Mouse (Mus musculus) hindbrain, embryonic 12.5 days (tissue): ENCODE measurements around the gene Gipc2. TPM values are rescaled to one million over a fixed set of nuclear protein-coding genes. Genes with fewer than 3 reads are reported as not detected.
"Not testable (repeated sequence)": the region's sequence is repeated elsewhere in the genome, so short reads cannot be mapped to it uniquely, and the experiment has no call there.

Experiments
- ATAC-seq: fragments of 200-750 bp; cut with Nextera tagmentation; 2 replicates; pipeline ENCODE4 v1.8.0; 2017; ENCODE audit warnings: moderate TSS enrichment; ENCODE audit not compliant: low FRiP score
- H3K27ac ChIP-seq: fragments of 300-500 bp; sonication (generic); 2 replicates; pipeline ENCODE4 v1.5.1; 2016; ENCODE audit warnings: mild to moderate bottlenecking
- H3K27me3 ChIP-seq: fragments of 300-500 bp; sonication (generic); 2 replicates; pipeline ENCODE4 v1.6.1; 2016; ENCODE audit warnings: mild to moderate bottlenecking
- H3K36me3 ChIP-seq: fragments of 300-500 bp; sonication (generic); 2 replicates; pipeline ENCODE4 v1.6.1; 2016; ENCODE audit warnings: mild to moderate bottlenecking
- H3K4me1 ChIP-seq: fragments of 300-500 bp; sonication (generic); 2 replicates; pipeline ENCODE4 v1.6.1; 2016
- H3K4me2 ChIP-seq: fragments of 300-500 bp; sonication (generic); replicated peaks from 2 replicates; pipeline ENCODE4 v1.6.1; 2016; ENCODE audit warnings: mild to moderate bottlenecking
- H3K4me3 ChIP-seq: fragments of 300-500 bp; sonication (generic); 2 replicates; pipeline ENCODE4 v1.5.1; 2016; ENCODE audit warnings: mild to moderate bottlenecking
- H3K9ac ChIP-seq: fragments of 300-500 bp; sonication (generic); 2 replicates; pipeline ENCODE4 v1.6.1; 2016; ENCODE audit warnings: mild to moderate bottlenecking, moderate library complexity
- H3K9me3 ChIP-seq: fragments of 300-500 bp; sonication (generic); replicated peaks from 2 replicates; pipeline ENCODE4 v1.6.1; 2016; ENCODE audit warnings: mild to moderate bottlenecking
- WGBS: fragments of 180-500 bp; shearing (Covaris S2); methylation state at CpG from one replicate; pipeline ENCODE4 v1.1.7; 2016; 5-methylcytosine and 5-hydroxymethylcytosine counted together
- polyA plus RNA-seq: library from polyadenylated mRNA; unstranded; fragments of >200 nt; fragmentation: Nextera tagmentation; extraction: Ambion mirVana; gene quantifications from 2 replicates; pipeline ENCODE4 v1.2.1, GENCODE M21; 2016

The Gipc2 gene
- polyA plus RNA-seq, 1 experiment from 2014 or later: 2.6 TPM

DNA sequence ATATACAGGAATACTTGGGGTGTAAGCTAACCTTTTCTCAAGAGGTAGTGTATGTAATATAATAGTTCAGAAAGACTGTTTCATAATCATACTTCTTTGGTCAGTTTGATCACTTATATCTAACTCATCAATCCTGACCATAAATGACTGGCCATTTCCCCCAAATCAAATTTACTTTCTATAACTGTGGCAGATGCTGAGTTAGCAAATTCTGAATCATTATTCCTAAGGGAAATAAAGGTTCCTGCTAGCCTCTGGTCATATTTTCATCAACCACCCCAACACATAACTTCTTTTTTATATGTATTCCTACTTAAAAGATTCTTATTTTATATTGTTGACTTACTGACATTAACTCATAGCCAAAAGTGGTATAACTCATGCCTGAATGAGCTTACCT lies 36.9 kb upstream of the Gipc2 start:
- H3K36me3 ChIP-seq: no peaks in the 10 kb centered on the region
- no peak for ATAC-seq
- H3K4me3 ChIP-seq: no peak overlapping the region
- H3K27ac ChIP-seq: no peak overlapping the region
- no peak overlapping the region for H3K9ac ChIP-seq
- H3K27me3 ChIP-seq: no peaks in the 10 kb centered on the region
- no peak overlapping the region for H3K4me2 ChIP-seq
- no peaks in the 10 kb centered on the region for H3K4me1 ChIP-seq
- no peaks in the 10 kb centered on the region for H3K9me3 ChIP-seq

GRCm38 (mm10) chr3:152201651-152202050 lies 35.6 kb upstream of the Gipc2 start:
- no peak overlapping the region for H3K4me2 ChIP-seq
- H3K36me3 ChIP-seq: no peaks in the 10 kb centered on the region
- no peak overlapping the region for H3K9ac ChIP-seq
- H3K27me3 ChIP-seq: no peaks in the 10 kb centered on the region
- H3K27ac ChIP-seq: no peak overlapping the region
- WGBS: 84% methylated on average over 2 of the region's 2 CpGs
- no peak overlapping the region for H3K4me3 ChIP-seq
- no peaks in the 10 kb centered on the region for H3K4me1 ChIP-seq
- H3K9me3 ChIP-seq: no peaks in the 10 kb centered on the region
- ATAC-seq: no peak

GRCm38 (mm10) chr3:152201181-152201580 lies 35.2 kb upstream of the Gipc2 start:
- Histone ChIP-seq H3K36me3 (no peaks in the 10 kb centered on the region), H3K4me1 (no peaks in the 10 kb centered on the region), H3K4me3 (no peak overlapping the region), H3K9me3 (no peaks in the 10 kb centered on the region), H3K27me3 (no peaks in the 10 kb centered on the region), H3K4me2 (no peak overlapping the region), H3K27ac (no peak overlapping the region), H3K9ac (no peak overlapping the region)
- no peak for ATAC-seq
- 91% methylated on average over 3 of the region's 3 CpGs for WGBS

- 60% methylated on average over 3 of the region's 3 CpGs for WGBS
These were observed 33.1 kb upstream of the Gipc2 start for GRCm38 (mm10) chr3:152199125-152199524.

GRCm38 (mm10) chr3:152197246-152197645 lies 31.2 kb upstream of the Gipc2 start:
- not testable (repeated sequence) for H3K4me2 ChIP-seq, H3K36me3 ChIP-seq, H3K9ac ChIP-seq, H3K27ac ChIP-seq, H3K4me1 ChIP-seq, H3K27me3 ChIP-seq, ATAC-seq, H3K9me3 ChIP-seq, H3K4me3 ChIP-seq
- WGBS: 34% methylated on average over 2 of the region's 2 CpGs

More at GRCm38 (mm10) chr3:152199125-152199524, 33.1 kb upstream of the Gipc2 start:
- H3K4me1 ChIP-seq: no peaks in the 10 kb centered on the region
- no peak overlapping the region for H3K9ac ChIP-seq
- ATAC-seq: no peak
- H3K4me2 ChIP-seq: no peak overlapping the region
- no peak overlapping the region for H3K27ac ChIP-seq
- no peak overlapping the region for H3K4me3 ChIP-seq
- H3K27me3 ChIP-seq: no peaks in the 10 kb centered on the region
- H3K36me3 ChIP-seq: no peaks in the 10 kb centered on the region
- H3K9me3 ChIP-seq: no peaks in the 10 kb centered on the region

- no peaks in the 10 kb centered on the region for H3K9me3 ChIP-seq
These were observed 27.6 kb upstream of the Gipc2 start for GRCm38 (mm10) chr3:152193635-152194097.

GRCm38 (mm10) chr3:152193177-152193576 lies 27.1 kb upstream of the Gipc2 start:
- peak overlapping the region; percentile 69; the same call in 1 of the 2 replicates for H3K27ac ChIP-seq
- peak overlapping the region; percentile 56 for H3K4me2 ChIP-seq
- H3K9me3 ChIP-seq: no peaks in the 10 kb centered on the region
- WGBS: 22% methylated on average over 7 of the region's 7 CpGs
- H3K4me1 ChIP-seq: peaks cover 12% of the 10 kb centered on the region
- peak overlapping the region; percentile 44 for H3K4me3 ChIP-seq
- no peaks in the 10 kb centered on the region for H3K36me3 ChIP-seq
- H3K27me3 ChIP-seq: no peaks in the 10 kb centered on the region
- ATAC-seq: no peak
- peak overlapping the region; percentile 58 for H3K9ac ChIP-seq

More at GRCm38 (mm10) chr3:152193635-152194097, 27.6 kb upstream of the Gipc2 start:
- peak overlapping the region; percentile 69; the same call in 1 of the 2 replicates for H3K27ac ChIP-seq
- H3K27me3 ChIP-seq: no peaks in the 10 kb centered on the region
- peak; percentile 97 for ATAC-seq
- peak overlapping the region; percentile 44 for H3K4me3 ChIP-seq
- under 1% methylated on average over 17 of the region's 17 CpGs for WGBS
- H3K9ac ChIP-seq: peak overlapping the region; percentile 58
- no peaks in the 10 kb centered on the region for H3K36me3 ChIP-seq
- peak overlapping the region; percentile 56 for H3K4me2 ChIP-seq
- H3K4me1 ChIP-seq: peaks cover 12% of the 10 kb centered on the region

- no peak for ATAC-seq
- Histone ChIP-seq H3K4me3 (peak overlapping the region; percentile 29), H3K4me1 (peaks cover 12% of the 10 kb centered on the region), H3K36me3 (no peaks in the 10 kb centered on the region), H3K9me3 (no peaks in the 10 kb centered on the region), H3K27ac (0 out of 2 replicates have a peak overlapping the region, but pooled peaks have one; percentile 17), H3K4me2 (peak overlapping the region; percentile 51), H3K9ac (0 out of 2 replicates have a peak overlapping the region, but pooled peaks have one; percentile 18), H3K27me3 (no peaks in the 10 kb centered on the region)
- 54% methylated on average over 11 of the region's 11 CpGs for WGBS
These were observed 26.4 kb upstream of the Gipc2 start for GRCm38 (mm10) chr3:152192238-152192931.

DNA sequence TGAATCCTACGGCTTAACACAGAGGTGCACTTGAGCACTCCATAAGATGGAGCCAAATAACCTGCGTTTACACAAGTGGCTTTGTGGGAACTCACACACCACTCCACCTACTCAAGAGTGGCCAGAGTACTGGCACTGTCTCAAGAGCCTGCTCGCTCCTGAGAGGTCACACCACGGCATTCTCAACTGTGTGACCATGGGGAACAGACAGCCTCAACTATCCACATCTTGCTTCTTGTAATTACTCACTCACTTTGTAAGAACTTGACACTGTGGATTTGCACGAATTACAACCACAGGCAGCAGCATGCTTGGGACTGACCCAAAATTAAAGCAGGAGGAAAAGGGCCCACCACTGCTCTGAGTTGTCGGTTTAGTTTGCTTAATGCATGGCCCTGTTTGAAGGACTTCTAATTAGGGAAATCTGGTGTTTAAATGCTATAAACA lies 25.8 kb upstream of the Gipc2 start:
- H3K4me3 ChIP-seq: peak overlapping the region; percentile 29
- H3K27ac ChIP-seq: 0 out of 2 replicates have a peak overlapping the region, but pooled peaks have one; percentile 17
- no peak for ATAC-seq
- peak overlapping the region; percentile 51 for H3K4me2 ChIP-seq
- H3K4me1 ChIP-seq: peaks cover 12% of the 10 kb centered on the region
- 45% methylated on average over 6 of the region's 6 CpGs for WGBS
- no peaks in the 10 kb centered on the region for H3K27me3 ChIP-seq
- 0 out of 2 replicates have a peak overlapping the region, but pooled peaks have one; percentile 18 for H3K9ac ChIP-seq
- H3K36me3 ChIP-seq: no peaks in the 10 kb centered on the region
- H3K9me3 ChIP-seq: no peaks in the 10 kb centered on the region

DNA sequence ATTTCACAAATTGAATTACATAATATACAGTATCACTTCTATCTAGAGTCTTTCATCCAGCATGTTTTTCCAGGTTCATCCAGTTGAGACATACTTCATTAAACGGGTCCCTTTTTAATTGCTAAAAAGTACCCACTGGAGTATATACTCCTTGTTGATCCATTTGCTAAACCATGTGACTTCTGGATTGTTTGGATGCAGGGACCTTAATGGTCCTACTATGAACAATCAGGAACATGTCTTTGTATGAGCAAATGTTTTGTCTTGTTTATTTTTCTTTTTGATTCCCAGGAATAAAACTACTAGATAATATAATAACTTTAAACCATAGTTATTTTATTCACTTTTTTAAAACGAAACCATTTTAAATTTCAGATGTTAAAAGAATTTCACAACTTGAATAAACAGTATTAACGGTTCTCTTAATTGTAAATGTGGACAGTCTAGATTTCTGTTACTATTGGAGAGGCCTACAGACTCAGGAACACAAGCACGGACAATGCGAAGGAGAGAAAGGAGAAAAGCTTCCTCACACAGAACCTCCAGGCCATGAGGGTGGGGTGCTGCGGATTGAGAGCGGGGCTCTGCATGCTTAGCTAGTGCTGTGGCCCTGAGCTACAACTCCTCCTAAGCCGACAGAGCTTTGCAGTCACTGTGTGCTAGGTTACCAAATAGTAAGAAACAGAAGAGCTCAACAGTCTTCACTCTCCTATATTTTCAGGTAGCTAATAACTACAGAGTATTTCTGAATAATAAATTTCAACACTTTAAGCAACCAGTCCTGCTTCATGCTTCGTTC lies 24.8 kb upstream of the Gipc2 start:
- Histone ChIP-seq H3K27ac (no peak overlapping the region), H3K4me2 (peak overlapping the region; percentile 31), H3K36me3 (0 out of 2 replicates have a peak, but pooled peaks cover 5% of the 10 kb centered on the region), H3K4me1 (peaks cover 12% of the 10 kb centered on the region), H3K9ac (no peak overlapping the region), H3K9me3 (no peaks in the 10 kb centered on the region), H3K4me3 (no peak overlapping the region), H3K27me3 (no peaks in the 10 kb centered on the region)
- ATAC-seq: no peak
- WGBS: 84% methylated on average over 9 of the region's 9 CpGs

DNA sequence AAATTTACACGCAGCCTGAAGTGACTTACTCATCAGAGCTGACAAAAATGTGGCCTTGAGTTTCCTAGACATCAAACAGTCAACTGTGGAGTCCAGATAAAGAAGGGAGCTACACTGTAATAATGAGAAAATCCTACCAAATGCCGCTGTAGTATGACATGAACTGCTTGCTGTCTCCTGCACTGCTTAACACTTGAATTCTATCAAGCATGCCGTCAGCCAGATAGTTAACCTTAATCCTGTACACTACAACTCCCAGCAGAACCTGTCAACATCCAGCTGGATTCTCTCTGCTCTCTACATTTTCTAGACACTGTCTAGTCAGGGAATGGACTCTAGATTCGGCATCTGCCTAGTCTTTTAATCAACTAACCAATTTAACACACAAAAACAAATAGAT lies 23.3 kb upstream of the Gipc2 start:
- ATAC-seq: no peak

DNA sequence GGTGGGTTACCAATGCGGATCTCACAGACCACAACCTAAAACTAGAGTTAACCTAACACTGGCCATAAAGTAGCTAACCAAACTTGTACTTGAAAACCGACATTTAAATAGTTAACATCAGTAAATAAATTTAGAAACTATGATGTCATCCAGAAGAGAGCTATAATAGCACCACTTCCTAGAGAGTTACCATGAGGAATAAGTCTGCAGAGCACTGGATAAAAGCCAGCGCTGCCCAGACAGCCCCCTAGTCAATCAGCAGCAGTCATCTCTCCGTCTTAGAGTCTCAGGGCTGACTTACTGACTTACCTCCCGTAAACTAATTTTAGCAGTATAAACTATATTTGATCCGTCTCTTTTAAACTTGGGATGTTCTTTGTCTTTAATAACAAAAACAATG lies 20.1 kb upstream of the Gipc2 start:
- H3K27ac ChIP-seq: no peak overlapping the region
- no peak overlapping the region for H3K9ac ChIP-seq
- peaks cover 2% of the 10 kb centered on the region; the same call in 1 of the 2 replicates for H3K4me1 ChIP-seq
- WGBS: 95% methylated on average over 6 of the region's 6 CpGs
- ATAC-seq: no peak
- no peaks in the 10 kb centered on the region for H3K27me3 ChIP-seq
- H3K9me3 ChIP-seq: no peaks in the 10 kb centered on the region
- no peak overlapping the region for H3K4me3 ChIP-seq
- H3K36me3 ChIP-seq: 0 out of 2 replicates have a peak, but pooled peaks cover 14% of the 10 kb centered on the region
- no peak overlapping the region for H3K4me2 ChIP-seq

More for the DNA sequence above, 23.3 kb upstream of the Gipc2 start:
- no peak overlapping the region for H3K9ac ChIP-seq
- H3K4me1 ChIP-seq: peaks cover 12% of the 10 kb centered on the region
- H3K36me3 ChIP-seq: 0 out of 2 replicates have a peak, but pooled peaks cover 14% of the 10 kb centered on the region
- H3K9me3 ChIP-seq: no peaks in the 10 kb centered on the region
- H3K27ac ChIP-seq: no peak overlapping the region
- 80% methylated on average over 4 of the region's 4 CpGs for WGBS
- no peak overlapping the region for H3K4me3 ChIP-seq
- H3K27me3 ChIP-seq: no peaks in the 10 kb centered on the region
- no peak overlapping the region for H3K4me2 ChIP-seq
